Mouse (Mus musculus) small intestine, adult 2 months (tissue): ENCODE data around the gene Mrpl20. TPM values are rescaled to one million over a fixed set of nuclear protein-coding genes. Genes with fewer than 3 reads are reported as not detected.

ENCODE experiments used
- H3K27ac ChIP-seq: fragments of 200-500 bp; 2 replicates; pipeline ENCODE4 v1.5.1; 2012; ENCODE audit warnings: low read depth, low read length, control low read depth, inconsistent platforms; ENCODE audit not compliant: insufficient read depth
- H3K27me3 ChIP-seq: fragments of 200-500 bp; 2 replicates; pipeline ENCODE4 v1.6.1; 2012; ENCODE audit warnings: mild to moderate bottlenecking, moderate library complexity, low read length, inconsistent platforms; ENCODE audit not compliant: control insufficient read depth, insufficient read depth
- H3K36me3 ChIP-seq: fragments of 200-500 bp; 2 replicates; pipeline ENCODE4 v1.6.1; 2012; ENCODE audit warnings: mild to moderate bottlenecking, low read length, control low read depth, inconsistent platforms; ENCODE audit not compliant: control insufficient read depth, insufficient read depth
- H3K4me1 ChIP-seq: fragments of 200-500 bp; 2 replicates; pipeline ENCODE4 v1.6.1; 2012; ENCODE audit warnings: low read length, inconsistent platforms, mixed read lengths; ENCODE audit not compliant: control insufficient read depth, insufficient read depth, insufficient read length
- H3K4me3 ChIP-seq: fragments of 200-500 bp; 2 replicates; pipeline ENCODE4 v1.5.1; 2012; ENCODE audit warnings: low read depth, mild to moderate bottlenecking, control low read depth, inconsistent platforms, low read length, moderate library complexity
- CTCF ChIP-seq: fragments of 200-500 bp; IDR thresholded peaks from 2 replicates; pipeline ENCODE4 v1.5.1; 2012; ENCODE audit warnings: low read depth, mild to moderate bottlenecking, control low read depth, inconsistent platforms, low read length, moderate library complexity, mixed read lengths; ENCODE audit not compliant: insufficient replicate concordance, insufficient read length; ENCODE audit errors: extremely low read depth
- POLR2A ChIP-seq: fragments of 200-500 bp; IDR thresholded peaks from 2 replicates; pipeline ENCODE4 v1.6.1; 2012; ENCODE audit warnings: low read depth, mild to moderate bottlenecking, control low read depth, inconsistent platforms, low read length, moderate library complexity
- WGBS: fragments of 180-500 bp; shearing (Covaris S2); methylation state at CpG from one replicate; pipeline ENCODE4 v1.1.7; 2018; 5-methylcytosine and 5-hydroxymethylcytosine counted together
- polyA plus RNA-seq: library from polyadenylated mRNA; depleted of rRNA; stranded (reverse); fragments of >200 nt; gene quantifications from 2 replicates; pipeline ENCODE4 v1.2.3, GENCODE M21; 2012

Gene Mrpl20
- polyA plus RNA-seq, 1 experiment, result 34.5 TPM

DNA sequence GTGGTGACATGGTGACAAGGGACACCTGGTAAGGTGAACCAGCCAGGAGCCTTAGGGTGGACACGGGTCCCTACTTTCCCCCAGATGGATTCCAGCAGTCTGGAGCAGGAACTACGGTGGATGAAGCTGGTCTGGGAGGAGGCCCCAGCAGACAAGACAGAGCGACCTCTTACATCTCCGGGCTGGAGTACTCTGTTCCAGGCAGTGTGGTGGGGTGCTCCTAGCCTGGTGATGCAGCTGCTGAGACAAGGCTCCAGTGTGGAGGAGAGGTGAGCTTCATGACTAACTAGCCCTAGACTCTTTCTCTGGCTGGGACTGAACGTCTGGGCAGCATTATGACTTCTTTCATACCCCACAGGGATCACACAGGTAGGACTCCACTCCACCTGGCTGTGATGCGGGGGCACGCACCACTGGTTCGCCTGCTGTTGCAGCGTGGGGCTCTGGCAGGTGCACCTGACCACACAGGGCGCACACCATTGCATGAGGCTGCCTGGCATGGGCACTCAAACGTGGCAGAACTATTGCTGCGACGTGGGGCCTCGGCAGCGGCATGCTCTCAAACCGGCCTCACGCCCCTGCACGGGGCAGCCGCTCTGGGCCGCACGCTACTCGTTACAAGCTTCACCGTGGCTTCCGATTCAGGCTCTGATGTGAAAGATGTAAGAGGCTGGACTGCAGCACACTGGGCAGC, 11.3 kb upstream of the Mrpl20 start:
- no peak for TF ChIP-seq CTCF
- TF ChIP-seq POLR2A, result no peak
- Histone ChIP-seq H3K36me3 (no peaks in the 10 kb centered on the region), H3K4me3 (no peak overlapping the region), H3K4me1 (no peaks in the 10 kb centered on the region), H3K27me3 (no peaks in the 10 kb centered on the region), H3K27ac (no peak overlapping the region)
- 86% methylated on average over 24 of the region's 24 CpGs for WGBS

- no peak for TF ChIP-seq POLR2A
- TF ChIP-seq CTCF, result no peak
Measured at GRCm38 (mm10) chr4:155793730-155794129, 8.9 kb upstream of the Mrpl20 start.

DNA sequence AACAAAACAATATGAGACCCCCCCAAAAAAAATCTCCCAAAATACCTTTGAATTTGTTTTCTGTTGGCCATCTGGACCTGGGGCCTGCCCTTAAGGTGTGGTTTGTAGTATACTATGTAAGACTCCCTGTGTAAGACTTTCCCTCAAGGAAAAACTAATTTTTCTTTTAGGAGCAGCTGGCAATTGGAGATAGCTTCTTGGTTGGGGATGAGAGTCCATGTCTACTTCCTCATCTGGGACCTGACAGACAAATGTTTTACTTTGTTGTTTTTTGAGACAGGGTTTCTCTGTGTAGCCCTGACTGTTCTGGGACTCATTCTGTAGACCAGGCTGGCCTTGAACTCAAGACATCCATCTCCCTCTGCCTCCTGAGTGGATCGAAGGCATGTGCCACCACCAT, 603 bp upstream of the Mrpl20 start:
- TF ChIP-seq POLR2A (no peak), CTCF (no peak)
- H3K27ac ChIP-seq, result no peak overlapping the region
- WGBS, result 91% methylated on average over 1 of the region's 1 CpGs
- no peak overlapping the region for H3K4me3 ChIP-seq
- no peaks in the 10 kb centered on the region for H3K27me3 ChIP-seq
- H3K4me1 ChIP-seq, result peaks cover 3% of the 10 kb centered on the region; the same call in 1 of the 2 replicates
- peaks cover 4% of the 10 kb centered on the region for H3K36me3 ChIP-seq

More at GRCm38 (mm10) chr4:155793730-155794129, 8.9 kb upstream of the Mrpl20 start:
- H3K36me3 ChIP-seq, result no peaks in the 10 kb centered on the region
- H3K4me1 ChIP-seq, result no peaks in the 10 kb centered on the region
- H3K4me3 ChIP-seq, result no peak overlapping the region
- no peak overlapping the region for H3K27ac ChIP-seq
- H3K27me3 ChIP-seq, result no peaks in the 10 kb centered on the region
- 62% methylated on average over 2 of the region's 2 CpGs for WGBS

GRCm38 (mm10) chr4:155803340-155804041, 813 bp downstream of the Mrpl20 start:
- peak overlapping the region; percentile 12; the same call in 1 of the 2 replicates for H3K27ac ChIP-seq
- peak; percentile 68 for TF ChIP-seq POLR2A
- 0 out of 2 replicates have a peak, but pooled peaks have one; percentile 8 for TF ChIP-seq CTCF
- peaks cover 3% of the 10 kb centered on the region; the same call in 1 of the 2 replicates for H3K4me1 ChIP-seq
- H3K4me3 ChIP-seq, result peak overlapping the region; percentile 73
- peaks cover 16% of the 10 kb centered on the region for H3K36me3 ChIP-seq
- no peaks in the 10 kb centered on the region for H3K27me3 ChIP-seq
- WGBS, result under 1% methylated on average over 55 of the region's 58 CpGs

DNA sequence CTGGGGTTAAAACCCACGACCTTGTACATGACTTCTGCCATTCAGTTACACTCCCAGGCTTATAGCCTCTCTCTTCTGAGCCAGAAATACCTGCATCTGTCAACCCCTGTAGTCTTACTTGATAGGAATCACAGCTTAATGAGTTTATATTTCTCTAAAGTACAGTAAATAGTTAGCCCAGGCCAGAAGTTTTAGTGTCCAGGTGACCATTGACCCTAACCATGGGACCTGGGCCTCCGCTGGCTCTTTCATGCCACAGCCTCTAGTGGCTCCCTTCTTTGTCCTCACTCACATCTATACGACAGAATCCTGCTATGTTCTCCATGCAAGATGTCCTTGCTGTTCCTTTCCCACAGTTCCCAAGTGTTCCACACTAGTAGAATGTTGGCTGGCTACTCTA, 5.2 kb downstream of the Mrpl20 start:
- H3K27me3 ChIP-seq, result no peaks in the 10 kb centered on the region
- peaks cover 33% of the 10 kb centered on the region for H3K36me3 ChIP-seq
- H3K4me1 ChIP-seq, result peaks cover under 1% of the 10 kb centered on the region; the same call in 1 of the 2 replicates
- 85% methylated on average over 3 of the region's 3 CpGs for WGBS
- TF ChIP-seq CTCF (no peak), POLR2A (no peak)
- no peak overlapping the region for H3K4me3 ChIP-seq
- H3K27ac ChIP-seq, result no peak overlapping the region

- TF ChIP-seq CTCF (no peak), POLR2A (peak; percentile 71)
- peak within 1 kb of the TSS; percentile 96 for H3K27ac ChIP-seq
- peaks cover 3% of the 10 kb centered on the region; the same call in 1 of the 2 replicates for H3K4me1 ChIP-seq
- peak within 1 kb of the TSS; percentile 95 for H3K4me3 ChIP-seq
- under 1% methylated on average over 59 of the region's 60 CpGs for WGBS
- H3K36me3 ChIP-seq, result peaks cover 52% of the 10 kb centered on the region
- no peaks in the 10 kb centered on the region for H3K27me3 ChIP-seq
Measured at GRCm38 (mm10) chr4:155811929-155812664, 9.4 kb downstream of the Mrpl20 start, which contains the start of gene Ccnl2. Gene Ccnl2, plus strand, starts transcription at chr4:155812489.
